Mouse (Mus musculus): ENCODE results near the gene Trim66. TPM values are rescaled to one million over a fixed set of nuclear protein-coding genes. Genes with fewer than 3 reads are reported as not detected.

Gene Trim66
- total RNA-seq, 2 experiments from 2014 or later = 0.48 to 0.85 TPM

DNA sequence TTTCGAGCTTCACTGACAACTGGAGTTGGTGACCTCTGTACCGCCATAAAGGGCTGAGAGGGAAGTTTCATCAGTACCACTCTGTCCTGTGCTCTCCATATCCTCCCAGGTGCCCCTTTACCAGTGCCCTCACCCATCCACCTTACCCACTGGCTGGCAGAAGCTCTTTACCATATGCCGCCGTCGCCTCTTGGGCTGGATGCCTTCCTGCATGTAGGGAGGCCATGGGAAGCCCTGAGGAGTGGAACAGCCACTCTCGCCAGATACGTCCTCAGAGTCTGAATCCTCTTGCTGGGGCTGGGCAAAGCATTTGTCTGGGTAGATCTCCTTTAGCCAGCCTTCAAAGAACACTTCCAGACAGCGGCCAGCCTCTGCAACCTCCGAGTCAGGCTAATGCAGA, 53.1 kb downstream of the Trim66 start:
- no peak for DNase-seq

DNA sequence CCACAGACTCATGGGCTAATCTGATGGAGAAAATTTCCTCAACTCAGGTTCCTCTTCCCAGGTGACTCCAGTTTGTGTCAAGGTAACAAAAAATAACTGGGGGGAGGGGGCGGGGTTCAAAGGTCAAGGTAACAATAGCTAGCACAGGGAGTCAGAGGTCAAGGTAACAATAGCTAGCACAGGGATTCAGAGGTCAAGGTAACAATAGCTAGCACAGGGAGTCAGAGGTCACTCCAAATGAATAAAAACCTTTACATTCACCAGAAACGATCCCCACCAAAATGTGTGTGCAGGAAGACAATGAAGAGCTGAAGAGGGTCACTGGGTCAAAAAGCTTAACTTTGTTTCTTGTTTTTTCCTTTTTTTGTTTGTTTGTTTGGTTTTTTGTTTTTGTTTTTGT, 59.9 kb downstream of the Trim66 start:
- no peak for DNase-seq

- DNase-seq = peak; percentile 61
Observed at GRCm38 (mm10) chr7:109445012-109445411, 62.9 kb downstream of the Trim66 start.

DNA sequence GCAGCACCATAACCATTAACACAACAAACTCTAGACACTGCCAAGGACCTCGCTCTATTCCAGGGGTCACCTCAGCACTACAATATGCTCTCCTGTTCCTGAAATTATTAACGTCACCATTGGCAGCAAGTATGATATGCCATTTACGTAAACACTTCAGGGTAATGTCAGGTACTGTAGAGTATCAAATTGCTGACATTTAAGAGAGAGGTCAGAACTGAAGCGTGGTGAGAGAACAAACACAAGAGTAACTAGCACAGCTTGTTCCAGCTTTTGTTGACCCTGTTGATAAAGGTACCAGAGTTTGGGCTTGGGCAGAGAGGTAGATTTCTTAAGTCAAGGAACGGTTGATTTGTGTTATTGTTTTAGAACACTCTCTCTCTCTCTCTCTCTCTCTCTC, 65.2 kb downstream of the Trim66 start:
- no peak for DNase-seq

- no peak for DNase-seq
Observed at GRCm38 (mm10) chr7:109440697-109441269, 67.2 kb downstream of the Trim66 start.

GRCm38 (mm10) chr7:109438781-109439591, 68.9 kb downstream of the Trim66 start, which contains the start of gene Stk33:
Gene Stk33 (minus strand): TSS chr7:109439081.
- peak; percentile 41 for DNase-seq

DNA sequence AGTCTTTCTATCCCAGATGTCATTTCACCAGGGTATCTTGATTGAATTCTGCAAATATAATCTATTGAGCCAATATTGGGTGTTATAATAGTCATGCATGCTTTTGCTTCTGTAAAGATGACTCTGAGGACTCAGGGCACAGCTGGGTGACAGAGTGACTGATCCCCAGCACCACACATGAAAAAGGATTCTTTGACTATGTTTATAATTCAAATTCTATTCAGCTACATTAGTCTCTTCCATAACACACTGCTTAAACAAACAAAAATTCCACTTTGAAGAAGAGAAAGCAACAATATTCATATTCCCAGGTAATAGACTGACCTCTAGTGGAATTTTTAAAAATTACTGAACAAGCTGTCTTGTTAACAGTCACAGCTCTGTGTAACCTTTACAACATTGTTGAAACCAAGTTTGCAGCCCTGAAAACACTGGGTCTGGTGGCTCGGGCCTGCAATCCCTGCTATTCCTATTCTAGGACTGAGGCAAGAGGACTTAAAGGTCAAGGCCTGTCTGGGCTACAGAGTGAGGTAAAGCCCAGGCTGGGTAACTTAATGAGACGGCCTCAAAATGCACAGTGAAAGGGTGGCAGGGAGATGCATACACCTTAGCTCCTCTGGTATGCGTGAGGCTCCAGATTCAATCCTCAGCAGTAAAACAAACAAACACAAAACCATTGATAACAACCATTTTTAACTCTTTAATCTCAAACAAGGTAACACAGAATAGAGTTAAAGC, 83.3 kb downstream of the Trim66 start:
- no peak for DNase-seq

DNA sequence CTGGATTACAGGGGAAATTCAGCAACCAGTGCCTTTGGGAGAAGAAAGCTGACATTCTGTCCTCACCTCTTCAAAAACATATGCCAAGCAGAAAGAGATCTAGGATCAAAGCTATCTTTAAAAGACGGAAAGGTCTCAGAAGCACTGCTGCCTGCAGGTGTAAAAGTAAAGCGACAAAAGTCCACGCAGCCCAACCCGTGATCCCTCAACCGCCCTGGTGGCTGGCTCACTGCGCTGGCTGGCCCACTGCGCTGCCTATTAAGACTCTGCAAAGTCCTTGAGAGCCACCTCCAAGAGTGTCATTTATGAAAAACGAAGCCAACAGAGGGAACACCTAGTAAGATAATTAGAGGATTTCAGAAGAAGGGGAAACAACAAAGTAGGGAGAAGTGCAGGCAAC, 85.1 kb downstream of the Trim66 start:
- DNase-seq = no peak

DNA sequence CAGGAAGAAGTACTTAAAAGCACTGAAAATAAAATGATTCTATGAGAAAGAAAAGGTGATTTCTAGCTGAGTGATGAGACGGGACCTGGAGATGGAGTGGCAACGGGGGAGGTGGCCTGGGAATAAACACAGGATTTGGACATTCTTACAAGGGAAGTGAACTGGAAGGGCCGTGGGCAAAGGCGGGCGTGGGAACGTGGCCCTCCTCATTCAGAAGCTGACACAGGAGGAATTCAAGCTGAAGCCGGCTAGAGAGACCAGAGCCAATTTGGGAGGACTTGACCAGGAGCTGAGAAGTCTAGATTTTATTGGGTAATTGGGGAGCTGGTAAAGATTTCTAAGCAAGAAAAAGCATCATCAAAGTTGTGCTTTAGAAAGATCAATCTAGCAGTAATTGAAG, 102.4 kb downstream of the Trim66 start:
- DNase-seq = no peak

DNA sequence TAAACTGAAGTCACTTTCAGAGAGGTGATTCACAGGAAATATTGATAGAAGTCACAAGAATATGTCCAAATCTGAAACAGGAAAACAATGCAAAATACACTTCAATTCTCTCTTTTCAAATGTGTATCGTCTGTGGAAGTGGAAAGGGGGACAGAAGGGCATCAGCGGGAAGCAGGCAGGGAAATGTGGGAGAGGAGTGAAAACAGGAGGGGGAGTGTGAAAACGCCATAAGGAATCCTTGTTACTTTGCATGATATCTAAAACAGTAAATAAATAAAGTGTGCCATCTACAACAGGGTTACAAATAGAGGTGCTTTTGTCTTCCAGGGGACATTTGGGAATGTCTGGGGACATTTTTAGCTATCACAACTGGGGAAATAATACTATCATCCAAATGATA, 108.6 kb downstream of the Trim66 start:
- no peak for DNase-seq

Small RNAs within 50 kb of the gene (microRNA-seq; reads per million reads assigned to microRNA genes)
- 2.3 reads per million for gene Gm47284

Other genes starting within 250 kb of the Trim66 start
- under 1 TPM; 0.76 to 0.84 TPM for gene Stk33, start 69.1 kb downstream of the Trim66 start, total RNA-seq (2021)
- 100 to 1,000 TPM; 227 to 237 TPM for gene Rpl27a, start 11.0 kb upstream of the Trim66 start, total RNA-seq (2021)
- gene St5, start 195.5 kb upstream of the Trim66 start, total RNA-seq (2021) = 10 to 100 TPM; 48.2 to 55.3 TPM
- 10 to 100 TPM; 36.8 to 38.5 TPM for gene Akip1, start 195.6 kb upstream of the Trim66 start, total RNA-seq (2021)
- gene BC051019, start 215.7 kb upstream of the Trim66 start, total RNA-seq (2021) = not detected
- not detected for gene Ascl3, start 223.6 kb upstream of the Trim66 start, total RNA-seq (2021)
- 10 to 100 TPM; 36.3 to 36.7 TPM for gene Tmem9b, start 244.7 kb upstream of the Trim66 start, total RNA-seq (2021)